Mouse (Mus musculus) heart, embryonic 13.5 days (tissue): ENCODE measurements around the gene Gm10647. TPM values are rescaled to one million over a fixed set of nuclear protein-coding genes. Genes with fewer than 3 reads are reported as not detected.
A peak's percentile ranks its signal among the peaks of the same experiment; 100 is the strongest.
"Not testable (repeated sequence)": the region's sequence is repeated elsewhere in the genome, so short reads cannot be mapped to it uniquely, and the experiment has no call there.

Experiments
- ATAC-seq: fragments of 200-750 bp; cut with Nextera tagmentation; 2 replicates; pipeline ENCODE4 v1.8.0; 2017; ENCODE audit warnings: moderate TSS enrichment; ENCODE audit not compliant: insufficient number of reproducible peaks, low FRiP score, low TSS enrichment; ENCODE audit errors: extremely low read depth
- H3K27ac ChIP-seq: fragments of 300-500 bp; sonication (generic); replicated peaks from 2 replicates; pipeline ENCODE4 v1.5.1; 2015; ENCODE audit warnings: moderate library complexity, mild to moderate bottlenecking, inconsistent platforms
- H3K27me3 ChIP-seq: fragments of 300-500 bp; sonication (generic); replicated peaks from 2 replicates; pipeline ENCODE4 v1.6.1; 2015; ENCODE audit warnings: mild to moderate bottlenecking, inconsistent platforms
- H3K36me3 ChIP-seq: fragments of 300-500 bp; sonication (generic); 2 replicates; pipeline ENCODE4 v1.6.1; 2015; ENCODE audit warnings: mild to moderate bottlenecking, inconsistent platforms
- H3K4me1 ChIP-seq: fragments of 300-500 bp; sonication (generic); 2 replicates; pipeline ENCODE4 v1.6.1; 2015; ENCODE audit warnings: inconsistent platforms
- H3K4me2 ChIP-seq: fragments of 300-500 bp; sonication (generic); 2 replicates; pipeline ENCODE4 v1.6.1; 2015; ENCODE audit warnings: inconsistent platforms, mild to moderate bottlenecking, moderate library complexity
- H3K4me3 ChIP-seq: fragments of 300-500 bp; sonication (generic); 2 replicates; pipeline ENCODE4 v1.5.1; 2015; ENCODE audit warnings: moderate library complexity, mild to moderate bottlenecking, inconsistent platforms
- H3K9ac ChIP-seq: fragments of 300-500 bp; sonication (generic); 2 replicates; pipeline ENCODE4 v1.6.1; 2015; ENCODE audit warnings: inconsistent platforms, mild to moderate bottlenecking, moderate library complexity
- H3K9me3 ChIP-seq: fragments of 300-500 bp; sonication (generic); 2 replicates; pipeline ENCODE4 v1.6.1; 2016; ENCODE audit warnings: inconsistent platforms
- WGBS: fragments of 180-500 bp; shearing (Covaris S2); methylation state at CpG from one replicate; pipeline ENCODE4 v1.1.7; 2015; ENCODE audit warnings: mixed read lengths; 5-methylcytosine and 5-hydroxymethylcytosine counted together
- polyA plus RNA-seq: library from polyadenylated mRNA; unstranded; fragments of >200 nt; fragmentation: Nextera tagmentation; extraction: Ambion mirVana; gene quantifications from 2 replicates; pipeline ENCODE4 v1.2.1, GENCODE M21; 2015

Gene Gm10647
- polyA plus RNA-seq, result 0.48 and 0.78 TPM in 2 replicates

DNA sequence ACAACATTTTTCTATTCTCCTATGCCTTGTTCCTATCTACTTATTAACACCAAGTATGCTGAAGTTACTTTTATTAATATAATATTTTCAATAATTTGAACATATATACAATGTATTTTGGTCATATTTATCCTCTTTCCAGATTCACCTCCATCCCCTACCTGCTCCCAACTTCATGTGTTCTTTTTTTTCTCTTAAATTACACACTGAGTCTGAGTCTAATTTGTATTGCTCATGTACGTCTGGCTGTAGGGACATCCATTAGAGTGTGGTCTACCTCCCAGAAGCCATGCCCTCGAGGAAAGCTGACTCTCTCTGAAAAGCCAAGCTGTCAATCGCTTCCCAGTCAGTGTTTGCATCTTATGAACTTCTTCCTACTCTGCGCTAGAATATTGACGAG is at the start of gene Gm10647:
Gene Gm10647, plus strand, starts transcription at position 301 of the 400 bp plus-strand sequence.
- H3K4me3 ChIP-seq, result peak within 1 kb of the TSS; percentile 82
- no peaks in the 10 kb centered on the region for H3K27me3 ChIP-seq
- H3K4me2 ChIP-seq, result peak within 1 kb of the TSS; percentile 92
- WGBS, result 79% methylated on average over 5 of the region's 5 CpGs
- H3K9ac ChIP-seq, result peak within 1 kb of the TSS; percentile 89
- H3K27ac ChIP-seq, result peak within 1 kb of the TSS; percentile 96
- peaks cover 18% of the 10 kb centered on the region for H3K4me1 ChIP-seq
- no peaks in the 10 kb centered on the region for H3K36me3 ChIP-seq
- no peaks in the 10 kb centered on the region for H3K9me3 ChIP-seq
- ATAC-seq, result no peak

GRCm38 (mm10) chr9:66748390-66748789 is 48.4 kb upstream of the Gm10647 start:
- peaks cover 4% of the 10 kb centered on the region; the same call in 1 of the 2 replicates for H3K4me1 ChIP-seq
- H3K27me3 ChIP-seq, result peaks cover 4% of the 10 kb centered on the region; the same call in 1 of the 2 replicates
- peak overlapping the region; percentile 20 for H3K9ac ChIP-seq
- H3K4me3 ChIP-seq, result peak overlapping the region; percentile 16
- no peaks in the 10 kb centered on the region for H3K9me3 ChIP-seq
- no peak overlapping the region for H3K27ac ChIP-seq
- no peak for ATAC-seq
- WGBS, result 55% methylated on average over 15 of the region's 15 CpGs
- H3K4me2 ChIP-seq, result peak overlapping the region; percentile 57
- no peaks in the 10 kb centered on the region for H3K36me3 ChIP-seq

GRCm38 (mm10) chr9:66752849-66753248 is 44.0 kb upstream of the Gm10647 start:
- 79% methylated on average over 6 of the region's 6 CpGs for WGBS
- H3K27ac ChIP-seq, result no peak overlapping the region
- H3K4me1 ChIP-seq, result peaks cover 4% of the 10 kb centered on the region; the same call in 1 of the 2 replicates
- ATAC-seq, result no peak
- no peak overlapping the region for H3K4me2 ChIP-seq
- no peaks in the 10 kb centered on the region; the same call in 1 of the 2 replicates for H3K27me3 ChIP-seq
- no peaks in the 10 kb centered on the region for H3K9me3 ChIP-seq
- H3K4me3 ChIP-seq, result no peak overlapping the region
- no peaks in the 10 kb centered on the region for H3K36me3 ChIP-seq
- no peak overlapping the region for H3K9ac ChIP-seq

- H3K27me3 ChIP-seq, result no peaks in the 10 kb centered on the region
- H3K27ac ChIP-seq, result no peak overlapping the region
- no peak overlapping the region for H3K4me3 ChIP-seq
- no peaks in the 10 kb centered on the region for H3K9me3 ChIP-seq
- no peak overlapping the region for H3K4me2 ChIP-seq
- no peaks in the 10 kb centered on the region for H3K4me1 ChIP-seq
- no peak for ATAC-seq
- no peak overlapping the region for H3K9ac ChIP-seq
- WGBS, result 24% methylated on average over 1 of the region's 1 CpGs
- no peaks in the 10 kb centered on the region for H3K36me3 ChIP-seq
These were observed 35.8 kb upstream of the Gm10647 start for GRCm38 (mm10) chr9:66760991-66761390.

DNA sequence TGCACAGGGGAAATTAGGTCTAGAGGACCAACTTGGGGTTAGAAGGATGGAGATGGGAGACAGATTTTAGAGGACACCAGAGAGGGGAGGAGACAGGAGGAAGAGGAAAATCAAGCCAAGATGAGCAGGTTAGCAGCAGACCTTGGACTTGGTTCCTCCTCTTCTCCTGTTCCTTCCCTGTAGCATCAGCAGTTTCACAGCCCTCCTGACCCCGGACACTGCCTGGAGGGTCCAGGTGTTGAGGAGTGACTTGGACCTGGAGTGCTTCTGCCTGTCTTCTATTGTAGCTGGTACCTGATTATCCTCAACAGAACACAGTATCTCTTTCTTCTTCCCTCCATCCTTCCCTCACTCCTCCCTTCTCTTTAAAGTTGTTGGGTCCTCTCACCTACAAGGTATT is 28.1 kb upstream of the Gm10647 start:
- Histone ChIP-seq H3K9ac (no peak overlapping the region), H3K27ac (no peak overlapping the region), H3K9me3 (no peaks in the 10 kb centered on the region), H3K4me1 (no peaks in the 10 kb centered on the region), H3K4me3 (no peak overlapping the region), H3K36me3 (no peaks in the 10 kb centered on the region), H3K27me3 (no peaks in the 10 kb centered on the region; the same call in 1 of the 2 replicates), H3K4me2 (no peak overlapping the region)
- no peak for ATAC-seq
- 65% methylated on average over 1 of the region's 1 CpGs for WGBS

GRCm38 (mm10) chr9:66769275-66769674 is 27.6 kb upstream of the Gm10647 start:
- Histone ChIP-seq H3K36me3 (no peaks in the 10 kb centered on the region), H3K4me1 (no peaks in the 10 kb centered on the region), H3K4me3 (no peak overlapping the region), H3K27ac (no peak overlapping the region), H3K9ac (no peak overlapping the region), H3K4me2 (no peak overlapping the region), H3K27me3 (no peaks in the 10 kb centered on the region; the same call in 1 of the 2 replicates), H3K9me3 (no peaks in the 10 kb centered on the region)
- 61% methylated on average over 3 of the region's 3 CpGs for WGBS
- no peak for ATAC-seq

DNA sequence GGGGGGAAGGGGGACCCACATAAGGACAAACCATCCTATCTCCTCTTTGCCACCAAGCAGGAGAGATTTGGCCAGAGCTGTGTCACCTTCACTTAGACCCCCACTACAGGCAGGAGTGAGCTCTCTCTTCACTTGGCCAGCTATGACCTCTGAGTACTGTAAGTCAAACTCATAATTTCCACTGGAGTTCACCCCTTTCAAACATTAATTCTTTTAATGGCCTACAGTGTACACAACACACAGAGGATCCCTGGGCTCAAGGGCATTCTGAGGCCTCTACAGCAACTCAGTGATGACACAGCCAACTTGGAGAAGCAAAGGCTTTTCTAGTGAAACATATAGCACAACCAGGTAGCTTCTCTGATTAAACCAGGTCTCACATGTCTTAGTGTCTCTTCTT is 26.1 kb upstream of the Gm10647 start:
- H3K4me2 ChIP-seq, result no peak overlapping the region
- H3K36me3 ChIP-seq, result no peaks in the 10 kb centered on the region
- no peaks in the 10 kb centered on the region for H3K4me1 ChIP-seq
- ATAC-seq, result no peak
- no peaks in the 10 kb centered on the region; the same call in 1 of the 2 replicates for H3K27me3 ChIP-seq
- H3K9ac ChIP-seq, result no peak overlapping the region
- no peak overlapping the region for H3K27ac ChIP-seq
- no peaks in the 10 kb centered on the region for H3K9me3 ChIP-seq
- no peak overlapping the region for H3K4me3 ChIP-seq

GRCm38 (mm10) chr9:66784552-66784951 is 12.3 kb upstream of the Gm10647 start:
- not testable (repeated sequence) for H3K4me2 ChIP-seq, H3K27me3 ChIP-seq

DNA sequence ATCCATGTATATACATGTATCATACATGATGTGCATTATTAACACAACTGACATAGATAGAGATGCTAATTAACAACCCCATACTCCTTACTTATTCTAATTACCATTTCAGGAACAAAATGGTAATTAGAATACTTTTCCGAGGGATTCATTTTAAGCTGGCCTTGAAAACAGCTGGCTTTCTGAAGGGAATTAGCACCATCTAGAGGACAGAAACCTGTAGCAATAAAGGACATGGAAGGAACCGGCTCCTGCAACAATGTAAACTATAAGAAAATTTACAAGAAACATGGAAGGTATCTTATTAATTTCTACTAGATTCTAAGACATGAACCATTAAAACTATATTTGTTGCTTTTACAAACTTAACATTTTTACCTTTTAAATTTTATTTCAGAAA is 9.0 kb upstream of the Gm10647 start:
- H3K9me3 ChIP-seq, result no peaks in the 10 kb centered on the region
- 11% methylated on average over 2 of the region's 2 CpGs for WGBS
- H3K4me1 ChIP-seq, result no peaks in the 10 kb centered on the region
- no peak overlapping the region for H3K4me2 ChIP-seq
- H3K36me3 ChIP-seq, result peaks cover 15% of the 10 kb centered on the region; the same call in 1 of the 2 replicates
- no peak overlapping the region for H3K9ac ChIP-seq
- ATAC-seq, result no peak
- no peak overlapping the region for H3K27ac ChIP-seq
- H3K27me3 ChIP-seq, result no peaks in the 10 kb centered on the region
- no peak overlapping the region for H3K4me3 ChIP-seq

More at GRCm38 (mm10) chr9:66784552-66784951, 12.3 kb upstream of the Gm10647 start:
- not testable (repeated sequence) for H3K9me3 ChIP-seq, ATAC-seq, H3K4me1 ChIP-seq, H3K4me3 ChIP-seq, H3K27ac ChIP-seq, H3K9ac ChIP-seq
- 44% methylated on average over 1 of the region's 3 CpGs for WGBS
- H3K36me3 ChIP-seq, result peaks cover 10% of the 10 kb centered on the region; the same call in 1 of the 2 replicates

GRCm38 (mm10) chr9:66794629-66795463 is 2.0 kb upstream of the Gm10647 start:
- Histone ChIP-seq H3K27ac (peak overlapping the region; percentile 96), H3K9me3 (no peaks in the 10 kb centered on the region), H3K4me3 (peak overlapping the region; percentile 82), H3K4me2 (peak overlapping the region; percentile 92), H3K9ac (peak overlapping the region; percentile 89), H3K4me1 (peaks cover 15% of the 10 kb centered on the region), H3K27me3 (no peaks in the 10 kb centered on the region), H3K36me3 (peaks cover 8% of the 10 kb centered on the region; the same call in 1 of the 2 replicates)
- peak; percentile 7; the same call in 1 of the 2 replicates for ATAC-seq
- 2% methylated on average over 43 of the region's 43 CpGs for WGBS

GRCm38 (mm10) chr9:66795464-66796324 is 1.1 kb upstream of the Gm10647 start, which contains the start of gene Aph1b:
Gene Aph1b, minus strand, starts transcription at chr9:66795490.
- H3K9me3 ChIP-seq, result no peaks in the 10 kb centered on the region
- H3K27me3 ChIP-seq, result no peaks in the 10 kb centered on the region
- peaks cover 15% of the 10 kb centered on the region for H3K4me1 ChIP-seq
- H3K27ac ChIP-seq, result peak within 1 kb of the TSS; percentile 96
- H3K36me3 ChIP-seq, result no peaks in the 10 kb centered on the region
- peak within 1 kb of the TSS; percentile 92 for H3K4me2 ChIP-seq
- H3K9ac ChIP-seq, result peak within 1 kb of the TSS; percentile 89
- peak; percentile 97 for ATAC-seq
- H3K4me3 ChIP-seq, result peak within 1 kb of the TSS; percentile 82
- under 1% methylated on average over 42 of the region's 42 CpGs for WGBS
